Mouse (Mus musculus) CH12F3 (cell line): ENCODE results near the gene Abca3.
"Not testable (repeated sequence)": the region's sequence is repeated elsewhere in the genome, so short reads cannot be mapped to it uniquely, and the experiment has no call there.

ENCODE experiments used
- in situ Hi-C: fragments of 300-500 bp; cut with MboI; formaldehyde crosslinking; loops from 2 replicates; pipeline ENCODE4 v1.14.3; 2020; ENCODE audit warnings: low sequenced_read_pairs

Abca3 gene

DNA sequence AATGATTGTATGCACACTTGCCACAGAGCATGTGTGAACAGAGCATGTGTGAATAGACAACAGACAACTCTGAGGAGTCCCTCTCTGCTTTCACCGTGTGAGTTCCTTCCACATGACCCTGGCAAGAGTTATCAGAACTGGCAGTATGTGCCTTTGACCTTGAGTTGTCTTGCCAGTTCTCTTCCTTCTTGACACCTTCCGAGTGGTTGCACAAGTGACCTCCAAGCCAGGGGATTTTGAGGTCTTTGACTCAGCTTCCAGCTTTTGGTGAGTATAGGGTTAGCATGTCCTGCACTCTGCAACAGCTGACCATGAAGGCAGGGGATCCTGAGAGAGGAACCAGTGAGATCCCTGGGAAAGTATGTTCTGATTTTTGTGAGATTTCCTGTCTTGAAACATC, 26.7 kb downstream of the Abca3 start:
- in situ Hi-C loops = no loop called here

DNA sequence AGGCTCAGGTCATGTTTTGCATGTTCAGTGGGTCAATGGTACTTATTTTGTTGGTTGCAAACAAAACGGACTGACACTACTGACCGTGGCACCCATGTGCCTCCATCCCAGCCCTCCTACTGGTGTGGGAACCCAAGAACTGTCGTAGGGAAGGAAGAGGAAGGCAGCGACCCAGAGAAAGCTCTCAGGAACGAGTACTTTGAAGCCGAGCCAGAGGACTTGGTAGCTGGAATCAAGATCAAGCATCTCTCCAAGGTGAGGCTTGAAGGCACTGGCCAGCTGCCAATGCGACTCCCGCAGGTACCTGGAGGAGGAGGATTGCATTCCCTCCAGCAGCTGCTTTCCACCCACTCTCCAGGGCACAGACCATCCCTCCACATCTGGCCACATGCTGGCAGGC, 32.0 kb downstream of the Abca3 start:
- in situ Hi-C loops = no loop called here

DNA sequence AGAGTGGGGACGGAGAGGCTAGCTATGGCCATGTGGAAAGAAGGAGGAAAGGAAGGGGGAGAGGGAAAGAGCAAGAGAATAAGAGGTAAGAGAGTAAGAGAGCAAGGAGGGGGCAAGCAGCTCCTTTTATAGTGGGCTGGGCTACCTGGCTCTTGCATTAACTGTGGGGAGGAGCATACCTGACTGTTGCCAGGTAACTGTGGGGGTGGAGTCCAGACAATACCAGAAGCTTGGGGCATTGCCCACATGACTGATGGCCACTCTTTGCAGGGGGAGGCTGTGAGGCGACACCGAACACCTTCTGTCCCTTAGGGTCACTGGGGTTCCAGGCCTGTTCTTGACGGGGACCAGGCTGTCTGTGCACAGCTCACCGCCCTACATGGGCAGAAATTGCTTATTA, 37.0 kb downstream of the Abca3 start:
- in situ Hi-C loops = no loop called here

DNA sequence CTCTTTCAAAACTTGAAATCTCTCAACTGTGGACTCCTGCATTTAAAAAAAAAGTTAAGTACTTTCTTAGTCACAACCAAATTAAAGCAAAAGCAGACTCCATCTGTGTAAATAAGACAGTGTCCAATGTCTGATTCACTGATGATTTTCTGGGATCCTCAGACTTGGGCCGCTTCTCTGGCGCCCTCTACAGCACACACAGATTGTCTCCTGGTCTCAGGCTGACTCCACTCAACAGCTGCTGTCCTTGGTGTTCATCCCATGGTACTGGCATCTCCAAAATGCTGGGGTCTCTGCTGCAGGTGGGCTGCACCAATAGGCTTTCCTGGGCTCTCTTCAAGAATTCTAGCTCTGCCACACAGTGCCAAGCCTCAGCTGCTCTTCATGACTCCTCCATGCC, 38.1 kb downstream of the Abca3 start:
- in situ Hi-C loops = no loop called here

DNA sequence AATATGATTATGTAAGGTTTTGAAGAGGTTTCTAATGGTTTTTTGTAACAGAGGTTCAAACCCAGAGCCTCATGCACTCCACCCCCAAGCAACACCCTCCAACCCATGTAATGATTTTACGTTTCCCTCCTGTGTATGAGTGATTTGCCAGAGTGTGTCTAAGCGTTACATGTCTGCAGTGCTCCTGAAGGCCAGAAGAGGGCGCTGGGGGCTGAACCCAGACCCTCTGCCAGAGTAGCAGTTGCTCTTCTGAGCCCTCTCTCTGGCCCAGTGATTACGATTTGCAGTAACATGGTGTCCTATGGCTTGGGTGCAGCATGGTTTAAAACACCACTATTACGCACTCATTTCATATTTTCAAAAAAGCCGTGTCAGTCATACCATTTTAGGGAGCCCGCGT, 39.4 kb downstream of the Abca3 start:
- in situ Hi-C loops = no loop called here

DNA sequence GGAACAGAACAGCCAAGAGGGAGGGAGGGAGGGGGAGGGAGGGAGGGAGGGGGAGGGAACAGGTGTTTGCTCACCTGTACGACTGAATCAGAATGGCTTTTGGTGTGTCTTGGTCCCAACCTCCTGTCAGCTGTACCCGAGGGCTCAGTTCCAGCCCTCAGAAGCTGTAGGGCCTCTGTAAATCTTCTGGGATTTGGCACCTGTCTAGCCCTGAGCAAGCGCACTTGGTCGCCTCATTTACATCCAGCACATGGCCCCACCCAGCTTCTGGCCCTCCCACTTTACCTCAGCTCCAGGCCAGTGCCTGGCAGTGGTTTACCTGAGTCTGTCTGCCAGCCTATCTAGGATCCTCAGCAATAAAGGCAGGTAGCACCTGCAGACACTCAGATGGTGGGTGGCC, 41.8 kb downstream of the Abca3 start:
- in situ Hi-C loops = no loop called here

DNA sequence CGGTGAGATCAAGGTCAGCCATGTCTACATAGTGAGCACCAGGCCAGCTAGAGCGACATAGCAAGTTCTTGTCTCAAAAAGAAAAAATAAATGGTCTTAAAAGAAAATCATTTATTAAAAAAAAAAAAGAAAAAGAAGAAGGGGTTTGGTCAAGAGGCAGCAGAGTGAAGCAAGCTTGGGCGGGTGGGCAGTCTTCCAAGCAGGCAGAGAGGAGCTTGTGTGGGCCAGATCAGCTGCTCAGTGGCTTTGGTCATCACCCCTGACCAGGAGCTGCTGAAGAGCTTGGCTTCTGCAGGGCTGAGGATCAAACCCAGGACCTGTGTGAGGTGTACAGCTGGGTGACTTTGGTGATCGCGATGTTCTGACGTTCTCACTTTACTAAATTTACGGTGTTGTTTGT, 42.7 kb downstream of the Abca3 start:
- in situ Hi-C loops = no loop called here

DNA sequence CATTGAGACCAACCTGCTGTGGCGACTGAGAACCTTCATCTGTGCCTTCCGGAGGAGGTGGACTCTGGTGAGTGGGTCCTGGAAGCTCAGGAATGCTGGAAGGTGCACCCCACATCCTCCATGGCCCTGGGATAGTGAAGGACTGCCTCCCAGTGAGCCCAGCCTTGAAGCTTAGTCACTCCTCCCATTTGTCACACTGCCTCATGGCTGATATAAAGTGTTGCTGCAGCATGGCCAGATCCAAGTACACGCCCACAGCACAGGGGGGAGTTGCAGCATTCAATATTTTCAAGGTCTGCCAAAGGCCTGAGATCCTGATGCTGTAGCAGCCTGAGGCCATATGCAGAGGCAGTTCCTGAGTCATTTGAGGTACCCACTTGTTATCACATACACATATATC, 50.6 kb downstream of the Abca3 start:
- in situ Hi-C loops = no loop called here

DNA sequence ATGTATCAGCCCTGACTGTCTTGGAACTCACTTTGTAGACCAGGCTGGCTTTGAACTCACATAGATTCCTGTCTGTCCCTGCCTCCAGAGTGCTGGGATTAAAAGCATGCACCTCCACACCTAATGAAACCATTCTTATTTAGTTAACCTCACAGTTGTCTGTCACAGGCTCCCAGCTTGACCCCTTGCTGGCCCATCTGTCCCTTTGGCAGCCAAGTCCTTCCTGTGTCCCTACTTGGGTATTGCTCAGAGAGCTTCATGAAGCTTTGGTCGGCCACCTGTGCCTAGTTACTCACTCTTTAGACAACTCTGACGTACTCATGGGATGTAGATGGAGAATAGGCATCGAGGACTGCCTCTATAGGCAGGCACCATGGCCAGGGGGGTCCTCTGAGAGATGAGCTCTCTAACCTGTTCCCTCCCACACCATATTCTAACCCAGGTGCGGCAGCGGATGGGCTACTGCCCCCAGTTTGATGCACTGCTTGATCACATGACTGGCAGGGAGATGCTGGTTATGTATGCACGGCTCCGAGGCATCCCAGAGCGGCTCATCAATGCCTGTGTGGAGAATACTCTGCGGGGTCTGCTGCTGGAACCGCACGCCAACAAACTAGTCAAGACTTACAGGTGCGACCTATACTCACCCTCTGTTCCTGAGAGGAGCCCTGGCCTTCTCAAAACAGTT, 55.5 kb downstream of the Abca3 start:
- in situ Hi-C loops = no loop called here

DNA sequence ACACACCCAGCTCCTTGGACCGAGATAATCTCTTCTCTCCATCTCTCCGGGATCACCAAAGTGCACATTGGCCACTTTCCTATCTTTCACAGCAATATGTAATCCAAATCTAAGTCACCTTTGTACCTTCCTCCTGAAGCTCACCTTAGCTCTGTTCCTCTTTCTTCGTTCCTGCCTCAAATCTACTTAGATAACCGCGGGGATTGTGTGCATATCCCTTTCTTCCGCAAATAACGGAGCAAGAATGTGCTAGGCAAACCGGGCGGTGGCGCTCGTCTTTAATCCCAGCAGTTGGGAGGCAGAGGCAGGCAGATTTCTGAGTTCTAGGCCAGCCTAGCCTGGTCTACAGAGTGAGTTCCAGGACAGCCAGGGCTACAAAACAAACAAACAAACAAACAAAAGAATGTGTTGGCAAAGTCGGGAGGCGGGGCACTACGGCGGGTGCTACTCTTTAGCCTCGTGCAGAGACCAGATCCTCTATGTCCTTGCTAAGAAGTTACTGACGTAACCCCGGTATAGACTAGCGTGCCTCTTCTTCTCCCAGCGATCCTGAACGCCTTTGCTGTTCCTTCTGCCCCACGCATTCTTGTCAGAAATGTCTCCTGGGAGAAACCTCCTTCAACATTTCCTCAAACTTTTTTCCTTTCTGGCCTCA, 61.9 kb downstream of the Abca3 start:
- in situ Hi-C loops = no loop called here

DNA sequence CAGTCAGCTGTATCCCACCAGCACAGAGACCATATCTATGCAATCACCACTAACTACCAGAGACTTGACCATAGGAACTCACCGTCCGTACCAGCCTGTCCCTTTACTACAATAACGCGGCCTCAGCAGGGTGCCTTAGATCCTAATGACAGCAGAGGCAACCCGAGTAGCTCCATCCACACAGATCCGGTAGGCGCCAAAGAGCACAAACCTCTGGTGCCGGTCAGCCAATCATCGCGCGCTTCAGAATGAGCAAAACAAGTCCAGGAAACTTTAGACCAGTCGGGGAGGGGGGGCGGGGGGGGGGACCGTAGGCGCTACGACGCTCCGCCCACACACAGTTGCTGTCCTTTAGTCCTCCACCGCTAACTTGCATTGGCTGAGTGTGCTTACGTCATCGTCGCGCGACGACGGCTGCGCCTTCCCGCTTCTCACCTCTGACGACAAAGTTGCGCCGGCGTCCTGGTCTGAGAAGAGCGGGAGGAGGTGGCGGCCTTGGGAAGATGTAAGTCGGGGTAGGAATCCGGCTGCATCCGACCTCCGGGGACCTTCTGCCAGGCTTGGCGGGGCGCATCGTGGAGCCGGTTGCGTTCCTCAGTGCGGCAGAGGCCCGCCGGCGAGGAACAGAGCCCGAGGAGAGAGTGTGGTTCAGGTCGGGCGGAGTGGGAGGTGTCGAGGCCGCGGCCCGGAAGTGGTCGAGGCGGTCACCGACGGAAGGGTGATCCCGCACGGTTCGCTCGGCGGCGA, 62.7 kb downstream of the Abca3 start, which contains the start of gene Rnps1:
Gene Rnps1, plus strand, starts transcription at position 336 of the 747 bp plus-strand sequence.
- in situ Hi-C loops = no loop called here

DNA sequence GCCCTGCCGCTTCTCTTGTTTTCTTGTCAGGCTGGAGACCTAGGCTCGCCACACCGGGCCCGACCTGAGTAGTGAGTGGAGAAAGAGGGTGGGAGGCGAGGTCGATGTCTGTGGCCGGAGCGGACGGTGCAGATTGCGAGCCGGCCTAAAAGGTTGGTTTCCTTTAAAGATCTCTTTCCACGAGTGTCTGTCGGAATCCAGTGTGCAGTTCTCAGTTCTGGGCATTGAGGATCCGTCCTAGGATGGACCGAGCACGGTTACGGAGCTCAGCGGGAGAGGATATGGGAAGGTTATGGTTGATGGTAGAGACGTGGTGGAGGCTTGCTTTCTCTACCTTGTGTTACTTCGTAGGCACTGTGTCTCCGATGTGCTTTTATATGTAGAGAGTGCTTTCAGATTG, 63.3 kb downstream of the Abca3 start:
- in situ Hi-C loops = no loop called here

DNA sequence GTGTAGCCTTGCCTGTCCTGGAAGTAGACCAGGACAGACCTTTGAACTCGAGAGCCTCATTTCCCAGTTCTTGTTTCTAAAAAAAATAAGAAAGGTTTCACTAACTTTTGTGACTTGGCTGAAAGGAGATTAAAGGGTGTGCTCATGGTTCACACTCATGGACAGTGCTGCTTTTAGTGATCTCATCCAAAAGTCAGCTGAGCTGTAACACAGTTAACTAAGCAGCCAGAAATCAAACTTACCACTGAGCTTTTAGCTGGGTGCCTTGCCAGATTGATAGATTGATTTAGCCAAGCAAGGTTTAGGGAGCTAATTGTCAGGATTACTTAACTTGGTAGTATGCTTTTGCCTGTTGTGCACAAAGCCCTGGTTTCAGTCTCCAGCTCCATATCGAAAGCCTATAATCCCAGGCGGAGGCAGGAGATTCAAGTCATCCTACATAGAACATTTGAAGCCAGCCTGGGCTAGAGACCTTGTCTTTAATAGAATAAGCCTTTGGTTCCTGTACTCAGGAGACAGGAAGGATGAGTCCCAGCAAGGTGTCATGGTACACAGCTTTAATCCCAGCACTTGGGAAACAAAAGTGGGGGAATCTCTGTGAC, 64.4 kb downstream of the Abca3 start:
- in situ Hi-C loops = no loop called here

DNA sequence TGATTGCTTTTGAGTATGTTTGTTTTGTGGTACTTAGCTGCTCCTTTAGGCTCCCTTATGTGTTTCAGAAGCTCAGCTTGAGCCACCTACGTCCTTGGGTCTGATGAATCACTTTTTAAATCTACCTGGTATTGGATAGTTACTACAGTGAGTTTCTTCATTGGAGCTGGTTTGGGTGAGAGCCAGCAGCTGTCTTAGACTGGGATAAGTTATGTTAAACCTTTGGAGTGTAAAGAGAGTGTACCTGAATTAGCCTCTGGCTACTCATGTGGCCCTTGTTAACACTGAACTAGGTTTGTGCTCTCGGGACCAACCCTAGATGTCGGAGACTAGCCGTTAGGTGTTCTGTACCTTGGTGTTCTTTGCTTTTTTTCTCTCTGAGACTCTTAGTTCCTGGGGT, 71.4 kb downstream of the Abca3 start:
- in situ Hi-C loops = no loop called here

DNA sequence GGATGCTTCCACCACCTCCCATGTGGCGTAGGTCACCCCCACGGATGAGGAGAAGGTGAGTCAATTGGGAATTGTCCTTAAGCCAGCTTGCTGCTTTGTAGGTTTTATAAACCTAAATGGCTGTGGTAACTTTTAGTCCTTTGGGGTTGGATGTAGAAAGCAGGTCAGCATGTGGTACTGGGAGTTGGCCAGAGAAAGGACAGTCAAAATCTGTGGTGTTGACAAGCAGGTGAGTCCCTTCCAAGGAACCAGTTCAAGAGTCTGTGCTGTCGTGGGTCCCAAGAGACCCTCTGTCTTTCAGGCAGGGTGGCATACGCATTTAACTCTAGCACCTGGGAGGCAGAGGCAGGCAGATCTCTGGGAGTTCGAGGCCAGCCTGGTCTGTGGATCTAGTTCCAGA, 72.7 kb downstream of the Abca3 start:
- in situ Hi-C loops = no loop called here

DNA sequence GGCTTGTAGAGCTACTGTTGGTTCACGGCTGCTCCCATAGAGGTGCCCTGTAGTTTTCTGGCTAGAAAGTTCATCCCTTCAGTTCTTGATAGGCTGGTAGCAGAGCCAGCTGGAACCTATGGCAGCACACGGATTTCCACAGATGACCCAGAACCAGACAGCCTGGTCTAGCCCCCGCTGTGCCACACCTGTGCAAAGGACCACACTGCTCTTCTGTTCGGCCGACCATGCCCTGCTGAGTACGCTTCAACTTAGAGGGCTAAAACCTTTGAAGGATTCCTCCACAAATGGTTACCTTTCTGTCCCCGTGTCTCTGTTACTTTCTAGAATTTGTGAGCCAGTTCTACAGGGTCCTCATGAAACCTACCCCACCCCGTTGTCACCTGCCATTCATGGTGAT, 73.6 kb downstream of the Abca3 start:
- in situ Hi-C loops = not testable (repeated sequence)

DNA sequence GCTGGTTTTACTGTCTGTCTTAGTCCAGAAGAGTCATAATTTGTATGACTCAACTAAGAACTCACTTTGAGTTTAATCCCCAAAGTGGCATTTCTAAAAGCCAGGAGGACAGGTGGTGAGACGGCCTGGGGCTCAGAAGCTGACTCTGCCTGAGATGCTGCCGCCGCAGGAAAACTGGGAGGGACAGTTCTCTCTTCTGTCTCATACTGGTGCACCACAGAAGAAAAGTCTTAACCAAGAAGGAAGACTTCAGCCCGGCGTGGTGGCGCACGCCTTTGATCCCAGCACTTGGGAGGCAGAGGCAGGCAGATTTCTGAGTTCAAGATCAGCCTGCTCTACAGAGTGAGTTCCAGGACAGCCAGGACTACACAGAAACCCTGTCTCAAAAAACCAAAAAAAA, 74.2 kb downstream of the Abca3 start:
- in situ Hi-C loops = no loop called here

DNA sequence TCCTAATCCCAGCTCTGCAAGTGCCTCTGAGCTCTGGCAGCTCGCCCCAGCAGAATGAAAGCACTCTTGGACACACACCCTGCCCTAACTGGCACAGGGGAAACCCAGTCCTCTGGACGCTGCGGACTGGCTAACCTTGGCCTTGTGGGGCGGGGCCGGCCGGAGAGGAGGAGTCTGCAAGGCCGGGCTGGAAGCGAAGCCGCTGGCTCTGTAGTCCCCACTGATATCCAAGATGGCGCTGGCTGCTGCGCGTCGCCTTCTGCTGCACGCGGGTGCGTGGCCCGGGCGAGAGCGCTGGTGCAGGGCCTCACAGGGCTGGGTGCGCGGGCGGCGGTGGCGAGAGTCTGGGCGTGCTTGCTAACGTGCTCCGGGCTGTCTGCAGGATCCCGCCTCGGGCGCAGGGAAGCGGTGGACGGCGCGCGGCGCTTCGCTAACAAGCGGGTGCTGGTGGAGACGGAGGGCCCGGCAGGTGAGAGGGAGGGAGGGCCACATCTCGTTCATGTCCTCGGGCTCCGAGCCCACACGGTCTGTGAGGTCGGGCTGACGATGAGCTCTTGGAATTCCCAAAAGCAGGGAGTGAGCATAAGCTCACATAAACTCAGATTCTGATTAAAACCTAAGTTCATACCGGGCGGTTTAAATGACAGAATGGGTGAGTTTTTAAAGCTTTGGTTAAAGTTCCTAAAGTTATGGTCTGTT, 74.9 kb downstream of the Abca3 start, which contains the start of gene Eci1:
Gene Eci1, plus strand, starts transcription at position 171 of the 699 bp plus-strand sequence.
- in situ Hi-C loops = no loop called here

DNA sequence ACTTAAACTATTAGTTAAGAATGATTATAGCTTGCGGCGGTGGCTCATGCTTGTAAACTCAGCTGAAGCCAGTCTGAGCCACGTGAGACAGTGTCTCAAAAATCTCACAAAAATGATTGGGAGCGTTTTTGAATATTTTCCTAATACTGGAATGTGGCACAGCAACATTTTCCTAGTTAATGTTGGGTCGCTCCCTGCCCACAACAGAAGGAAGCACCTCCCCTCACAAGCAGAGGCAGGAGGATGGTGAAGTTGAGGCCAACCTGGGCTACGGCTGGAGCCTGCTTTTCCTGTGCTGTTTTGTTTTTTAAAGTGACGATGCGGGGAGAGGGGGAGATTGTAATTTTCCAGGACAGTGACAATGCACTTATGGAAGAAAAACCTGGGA, 75.4 kb downstream of the Abca3 start:
- in situ Hi-C loops = no loop called here

DNA sequence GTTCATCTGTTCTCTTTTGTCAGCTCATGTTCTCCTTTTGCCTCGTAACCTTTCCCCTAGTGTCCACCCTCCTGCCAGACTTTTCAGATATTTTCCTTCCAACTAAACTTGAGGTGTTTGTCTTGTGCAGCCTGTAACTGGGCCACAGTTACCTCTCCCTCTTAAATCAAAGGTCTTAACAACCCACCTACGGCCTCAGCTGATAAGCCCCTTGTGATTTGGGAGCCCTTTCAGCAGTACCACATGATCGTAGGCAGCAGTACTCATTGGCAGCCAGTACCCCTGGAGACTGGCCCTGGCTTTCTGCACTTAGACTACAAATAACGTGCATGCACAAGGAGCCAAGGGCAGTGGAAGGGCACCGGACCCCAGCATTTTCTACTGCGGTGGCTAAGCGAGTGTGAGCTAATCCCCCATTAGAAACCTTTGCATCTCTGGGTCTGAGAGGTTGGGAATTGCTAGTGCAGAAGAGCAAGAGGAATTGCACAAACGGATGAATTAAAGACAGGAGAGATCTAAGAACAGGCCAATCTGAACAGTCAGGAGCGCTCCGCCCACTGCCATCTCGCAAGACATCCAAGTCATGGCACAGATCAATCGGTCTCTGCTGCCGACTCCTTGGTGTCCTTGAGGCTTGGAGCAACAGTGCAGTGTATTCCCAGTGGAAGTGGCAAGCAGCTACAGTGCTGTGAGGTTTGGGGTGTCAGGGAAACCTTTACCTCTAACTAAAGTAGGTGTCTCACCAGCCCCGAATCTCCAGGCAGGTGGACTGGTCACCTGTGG, 77.6 kb downstream of the Abca3 start:
- in situ Hi-C loops = no loop called here
